ENCODE assay signal across 11 mouse cellular contexts in genomic region chr15:85295544-85295943, GRCm38 (mm10). TPM values are rescaled to one million over a fixed set of nuclear protein-coding genes. Genes with fewer than 3 reads are reported as not detected.
DNase-seq lines count a peak whose midpoint lies in the region; ATAC-seq and TF ChIP-seq lines count a peak whose summit lies in the region.
"Had no signal": no experiment of that assay in that cellular context is flagged by ENCODE, and none has a peak within 500 bp of the region (broad histone marks: within the 10 kb centered on the region; RNA-seq: fewer than 3 reads in every experiment).

No protein-coding gene starts in this region.

- peaks cover 7% of the 10 kb centered on the region; the same call in 1 of the 2 replicates for H3K4me1 ChIP-seq in liver, postnatal 0 days (ENCODE audit: insufficient read depth)
- H3K4me1 ChIP-seq in forebrain, postnatal 0 days (ENCODE audit: insufficient read depth), result peaks cover 10% of the 10 kb centered on the region
- H3K4me1 ChIP-seq in neural tube, embryonic 15.5 days, result peaks cover 31% of the 10 kb centered on the region

- H3K36me3 ChIP-seq in liver, postnatal 0 days (replicated peaks; ENCODE audit: insufficient read depth, low read length), result no peaks in the 10 kb centered on the region
- H3K36me3 ChIP-seq in forebrain, postnatal 0 days (ENCODE audit: insufficient read depth), result no peaks in the 10 kb centered on the region
- H3K36me3 ChIP-seq in neural tube, embryonic 15.5 days, result no peaks in the 10 kb centered on the region
- H3K36me3 ChIP-seq: embryonic facial prominence, embryonic 15.5 days had no signal

- H3K27me3 ChIP-seq in liver, postnatal 0 days (ENCODE audit: insufficient read depth, low read length), result no peaks in the 10 kb centered on the region
- no peaks in the 10 kb centered on the region for H3K27me3 ChIP-seq in forebrain, postnatal 0 days (ENCODE audit: insufficient read depth, low read length)
- no peaks in the 10 kb centered on the region for H3K27me3 ChIP-seq in neural tube, embryonic 15.5 days (replicated peaks)
- H3K27me3 ChIP-seq: embryonic facial prominence, embryonic 15.5 days had no signal

- H3K4me3 ChIP-seq in liver, postnatal 0 days (ENCODE audit: low read depth, low read length), result no peak overlapping the region
- no peak overlapping the region for H3K4me3 ChIP-seq in forebrain, postnatal 0 days (ENCODE audit: low read depth, low read length)
- no peak overlapping the region for H3K4me3 ChIP-seq in neural tube, embryonic 15.5 days (replicated peaks)
- H3K4me3 ChIP-seq: embryonic facial prominence, embryonic 15.5 days had no signal

- no peak for ATAC-seq in liver, postnatal 0 days
- ATAC-seq in forebrain, postnatal 0 days, result no peak; the same call in 1 of the 2 replicates
- no peak for ATAC-seq in neural tube, embryonic 15.5 days (ENCODE audit: low FRiP score)

- H3K9me3 ChIP-seq in liver, postnatal 0 days (ENCODE audit: low read length), result no peaks in the 10 kb centered on the region
- no peaks in the 10 kb centered on the region for H3K9me3 ChIP-seq in forebrain, postnatal 0 days (ENCODE audit: low read length)
- no peaks in the 10 kb centered on the region for H3K9me3 ChIP-seq in neural tube, embryonic 15.5 days (replicated peaks)
- H3K9me3 ChIP-seq: embryonic facial prominence, embryonic 15.5 days had no signal

- TF ChIP-seq CTCF in liver, postnatal 0 days (IDR thresholded peaks at IDR 0.05; ENCODE audit: low read depth), result no peak
- no peak for TF ChIP-seq CTCF in forebrain, postnatal 0 days (IDR thresholded peaks at IDR 0.05; ENCODE audit: low read depth)

- H3K9ac ChIP-seq in liver, postnatal 0 days (replicated peaks), result no peak overlapping the region
- H3K9ac ChIP-seq in forebrain, postnatal 0 days, result no peak overlapping the region
- H3K9ac ChIP-seq in neural tube, embryonic 15.5 days (replicated peaks), result 0 out of 2 replicates have a peak overlapping the region, but pooled peaks have one; percentile 10
- H3K9ac ChIP-seq: embryonic facial prominence, embryonic 15.5 days had no signal

- H3K27ac ChIP-seq in liver, postnatal 0 days (ENCODE audit: low read depth), result no peak overlapping the region
- H3K27ac ChIP-seq in forebrain, postnatal 0 days (ENCODE audit: low read depth, low read length), result peak overlapping the region; percentile 37
- H3K27ac ChIP-seq in neural tube, embryonic 15.5 days (replicated peaks), result peak overlapping the region; percentile 62
- H3K27ac ChIP-seq: embryonic facial prominence, embryonic 15.5 days; stomach, postnatal 0 days had no signal

- WGBS in liver, postnatal 0 days (ENCODE audit: insufficient replicate concordance), result 56% methylated on average over 8 of the region's 8 CpGs
- 69% methylated on average over 8 of the region's 8 CpGs for WGBS in forebrain, postnatal 0 days
- 48% methylated on average over 8 of the region's 8 CpGs for WGBS in neural tube, embryonic 15.5 days

- peak; percentile 13 for DNase-seq in liver
- no peak for DNase-seq in liver, postnatal 0 days
- peak; percentile 20 for DNase-seq in forebrain, postnatal 0 days
- DNase-seq in kidney, adult 9 months, result peak; percentile 56
- DNase-seq in urinary bladder, postnatal 10 days (ENCODE audit: low spot score), result no peak
- no peak for DNase-seq in ovary, postnatal 10 days (ENCODE audit: low spot score)
- DNase-seq: gastrocnemius, postnatal 10 days; right cerebral cortex, postnatal 4 days had no signal

- no peak for TF ChIP-seq EP300 in liver, postnatal 0 days (IDR thresholded peaks at IDR 0.05; ENCODE audit: low read depth)

- no peak overlapping the region for H3K4me2 ChIP-seq in liver, postnatal 0 days (ENCODE audit: low read depth, low read length)
- no peak overlapping the region for H3K4me2 ChIP-seq in forebrain, postnatal 0 days (ENCODE audit: low read depth)
- H3K4me2 ChIP-seq in neural tube, embryonic 15.5 days, result no peak overlapping the region
- H3K4me2 ChIP-seq: embryonic facial prominence, embryonic 15.5 days had no signal

RNA-seq across cellular contexts. Expression of gene Atxn10, which starts 40.5 kb away (rescaled TPM):
- 77.7 and 83.3 TPM in 2 replicates for polyA plus RNA-seq in liver, postnatal 0 days (2015; fragmentation: Nextera tagmentation; extraction: Ambion mirVana)
- 294 and 311 TPM in 2 replicates for total RNA-seq in forebrain, postnatal 0 days (2014; rRNA removed)
- 498 and 536 TPM in 2 replicates for polyA plus RNA-seq in forebrain, postnatal 0 days (2015; fragmentation: Nextera tagmentation; extraction: Ambion mirVana)
- polyA plus RNA-seq in neural tube, embryonic 15.5 days (2015; fragmentation: Nextera tagmentation; extraction: Ambion mirVana), result 478 and 503 TPM in 2 replicates

Comparison
In these comparisons a context has a peak if more than half of its experiments do, and no peak if none do; other contexts are left out.
1. DNase-seq: peak in liver (single experiment), forebrain, postnatal 0 days (single experiment) and kidney, adult 9 months (single experiment); none in liver, postnatal 0 days (single experiment), urinary bladder, postnatal 10 days (single experiment) and ovary, postnatal 10 days (single experiment).